Mouse (Mus musculus) cerebellum, adult 2 months (tissue): ENCODE measurements around the gene Fgfr2.

Source experiments
- CTCF ChIP-seq: fragments of 200-500 bp; IDR thresholded peaks from 2 replicates; pipeline ENCODE4 v1.5.1; 2011; ENCODE audit warnings: low read depth, mild to moderate bottlenecking, control low read depth, low read length, moderate library complexity, borderline replicate concordance; ENCODE audit not compliant: insufficient read depth
- POLR2A ChIP-seq: fragments of 200-500 bp; IDR thresholded peaks from 2 replicates; pipeline ENCODE4 v1.6.1; 2011; ENCODE audit warnings: low read length, control low read depth, borderline replicate concordance; ENCODE audit not compliant: insufficient read depth

DNA sequence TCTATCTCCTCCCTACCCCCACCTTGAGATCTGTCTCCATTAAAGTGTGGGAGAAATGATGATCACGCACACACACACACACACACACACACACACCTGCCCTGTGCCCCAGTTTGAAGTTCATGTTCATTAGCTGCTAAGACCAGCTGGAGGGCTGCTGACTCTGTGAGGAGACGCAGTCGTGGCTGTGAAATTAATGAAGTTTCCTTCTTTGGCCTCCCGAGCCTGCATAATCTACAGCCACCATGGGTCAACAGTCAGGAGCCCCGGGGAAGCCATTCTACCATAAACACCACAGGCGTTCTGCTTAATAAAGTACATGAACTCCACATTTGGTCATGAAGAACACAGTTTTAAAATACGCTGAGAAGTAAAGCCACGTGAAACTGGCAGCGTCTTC, 706.3 kb downstream of the Fgfr2 start:
- TF ChIP-seq CTCF (no peak), POLR2A (no peak)
